Mouse (Mus musculus) heart, postnatal 25 days (tissue): ENCODE measurements at regions not wholly inside any gene's neighbourhood (a gene's known extent, or its start where the extent isn't known, plus 50 kb on each side); places are given as distances from the start of the nearest gene placed in this dataset.

Experiments used
- DNase-seq: peaks from one replicate; pipeline ENCODE4 v3.0.0; 2022; ENCODE audit warnings: low spot score
- intact Hi-C: fragments of 180-260 bp; cut with DNase I; formaldehyde crosslinking; loops from one replicate; pipeline ENCODE4 v1.15.1; 2025

- no peak for DNase-seq
- intact Hi-C loops = no loop called here
Measured at GRCm38 (mm10) chr3:142935949-142936348, 54.1 kb upstream of the Pkn2 start.

GRCm38 (mm10) chr3:142934326-142934725 is 52.5 kb upstream of the Pkn2 start:
- intact Hi-C loops = no loop called here
- no peak for DNase-seq

- intact Hi-C loops = no loop called here
Measured at GRCm38 (mm10) chr3:142933684-142934259, 52.0 kb upstream of the Pkn2 start.

More at GRCm38 (mm10) chr3:142933684-142934259, 52.0 kb upstream of the Pkn2 start:
- no peak for DNase-seq
